Mouse (Mus musculus) c-Kit-positive CD71-positive TER-119-positive erythroid progenitor cells, embryonic 14.5 days (primary cell): ENCODE data around the gene Prss45.
A peak's percentile ranks its signal among the peaks of the same experiment; 100 is the strongest.
"Not testable (repeated sequence)": the region's sequence is repeated elsewhere in the genome, so short reads cannot be mapped to it uniquely, and the experiment has no call there.

Source experiments
- DNase-seq: peaks from one replicate; pipeline ENCODE4 v3.0.0-alpha.2; 2013; ENCODE audit warnings: low spot score

Prss45 gene

DNA sequence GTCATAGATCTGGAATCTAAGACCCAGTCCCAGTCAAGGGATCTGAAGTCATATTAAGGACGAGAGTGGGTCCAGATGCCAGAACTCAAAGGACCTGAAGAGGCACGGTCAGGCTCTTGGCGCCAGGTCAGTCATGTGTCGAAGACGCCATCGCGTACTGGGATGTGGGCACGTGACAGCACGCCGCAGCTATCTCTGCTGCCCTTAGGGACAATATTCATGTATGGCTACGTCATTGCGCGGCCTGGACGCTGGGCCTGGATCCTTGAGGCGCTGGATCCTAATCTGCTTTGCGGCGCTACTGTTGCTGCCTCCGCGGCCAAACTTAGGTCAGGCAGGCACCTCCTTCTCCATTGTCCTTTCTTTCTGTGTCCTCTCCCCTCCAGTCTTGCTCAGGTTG, at the start of gene Prss45:
Prss45 (plus strand) TSS at position 178 of the 400 bp plus-strand sequence.
- no peak for DNase-seq

- DNase-seq: no peak
Measured at GRCm38 (mm10) chr9:110788169-110788568, 46.2 kb upstream of the Prss45 start.

- no peak for DNase-seq
Measured at GRCm38 (mm10) chr9:110790462-110790861, 43.9 kb upstream of the Prss45 start.

GRCm38 (mm10) chr9:110797013-110797412, 37.4 kb upstream of the Prss45 start:
- DNase-seq: no peak

DNA sequence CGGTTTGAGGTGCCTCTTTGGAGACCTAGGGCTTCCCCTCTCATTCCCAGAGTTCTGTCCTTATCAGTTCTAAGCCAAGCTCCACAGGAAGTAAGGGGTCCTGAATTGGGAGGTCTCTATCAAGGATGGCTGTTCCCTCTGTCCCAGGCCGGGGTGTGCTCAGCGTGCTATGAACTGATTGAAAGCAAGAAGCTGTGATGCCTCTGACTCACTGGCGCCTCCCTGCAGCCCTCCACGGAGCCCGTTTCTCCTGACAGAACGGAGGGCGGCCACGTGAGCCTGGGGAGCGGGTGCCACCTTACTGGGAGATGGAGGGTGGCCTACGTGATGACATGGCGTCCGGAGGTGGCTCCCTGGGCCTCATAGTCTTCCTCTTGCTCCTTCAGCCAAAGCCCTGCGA, 36.5 kb upstream of the Prss45 start, which contains the start of gene Prss42:
Prss42 (plus strand) TSS at position 301 of the 400 bp plus-strand sequence.
- no peak for DNase-seq

GRCm38 (mm10) chr9:110800834-110801479, 33.4 kb upstream of the Prss45 start:
- DNase-seq: no peak

DNA sequence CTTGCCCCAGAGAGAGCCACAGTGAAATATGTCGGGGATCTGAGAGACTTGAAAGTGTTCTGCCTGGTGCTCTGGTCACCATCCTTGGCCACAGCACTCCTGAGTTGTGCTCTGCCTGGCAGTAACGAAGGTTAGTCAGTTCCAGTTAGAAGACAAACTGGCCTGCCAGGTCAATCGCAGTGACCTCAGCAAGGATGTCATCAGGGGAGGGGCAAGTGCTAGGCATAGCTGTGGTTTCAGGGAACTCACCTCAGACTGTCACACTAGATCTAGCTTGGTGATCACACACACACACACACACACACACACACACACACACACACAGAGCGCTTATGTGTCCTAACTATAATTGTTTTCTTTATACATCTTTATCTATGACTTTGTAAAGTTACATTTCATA, 31.1 kb upstream of the Prss45 start:
- no peak for DNase-seq

- no peak for DNase-seq
Measured at GRCm38 (mm10) chr9:110810051-110810450, 24.3 kb upstream of the Prss45 start.

GRCm38 (mm10) chr9:110813789-110814188, 20.6 kb upstream of the Prss45 start, which contains the start of gene Prss44:
Gene Prss44, plus strand, starts transcription at chr9:110813994.
- no peak for DNase-seq

DNA sequence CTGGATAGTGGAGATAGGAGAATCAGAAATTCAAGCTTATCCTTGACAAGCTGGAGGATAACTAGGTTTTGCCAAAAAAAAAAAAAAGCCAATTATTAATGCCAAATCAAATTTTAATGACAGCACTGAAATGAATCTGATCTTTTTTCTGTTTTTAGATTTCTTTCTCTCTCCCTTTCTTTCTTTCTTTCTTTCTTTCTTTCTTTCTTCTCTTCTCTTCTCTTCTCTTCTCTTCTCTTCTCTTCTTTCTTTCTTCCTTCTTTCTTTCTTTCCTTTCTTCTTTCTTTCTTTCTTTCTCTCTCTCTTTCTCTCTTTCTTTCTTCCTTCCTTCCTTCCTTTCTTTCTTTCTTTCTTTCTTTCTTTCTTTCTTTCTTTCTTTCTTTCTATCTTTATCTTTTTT, 13.8 kb upstream of the Prss45 start:
- not testable (repeated sequence) for DNase-seq

- DNase-seq: no peak
Measured at GRCm38 (mm10) chr9:110821436-110821835, 13.0 kb upstream of the Prss45 start.

GRCm38 (mm10) chr9:110825426-110825825, 9.0 kb upstream of the Prss45 start:
- DNase-seq: no peak

GRCm38 (mm10) chr9:110825832-110826231, 8.6 kb upstream of the Prss45 start:
- DNase-seq: no peak

DNA sequence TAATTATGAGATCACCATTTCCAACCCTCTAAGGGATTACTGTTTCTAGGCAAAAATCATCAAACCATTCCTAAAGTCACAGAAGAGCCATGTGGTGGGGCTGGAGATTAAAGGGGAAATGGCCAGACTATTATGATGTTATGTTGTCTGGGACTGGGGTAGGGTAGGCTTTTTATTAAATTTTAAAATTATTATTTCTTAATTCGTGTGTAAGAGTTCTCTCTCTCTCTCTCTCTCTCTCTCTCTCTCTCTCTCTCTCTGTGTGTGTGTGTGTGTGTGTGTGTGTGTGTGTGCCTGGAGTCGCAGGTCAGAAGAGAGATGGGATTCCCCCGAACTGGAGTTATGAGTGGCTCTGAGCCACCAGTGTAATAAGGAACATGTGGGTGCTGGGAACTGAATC, 8.0 kb upstream of the Prss45 start, which contains the start of gene Prss43:
Prss43 (plus strand) TSS at position 301 of the 400 bp plus-strand sequence.
- no peak for DNase-seq

- peak; percentile 10 for DNase-seq
Measured at GRCm38 (mm10) chr9:110833021-110833420, 1.4 kb upstream of the Prss45 start.

- DNase-seq: no peak
Measured at GRCm38 (mm10) chr9:110834961-110835360, 573 bp downstream of the Prss45 start.

DNA sequence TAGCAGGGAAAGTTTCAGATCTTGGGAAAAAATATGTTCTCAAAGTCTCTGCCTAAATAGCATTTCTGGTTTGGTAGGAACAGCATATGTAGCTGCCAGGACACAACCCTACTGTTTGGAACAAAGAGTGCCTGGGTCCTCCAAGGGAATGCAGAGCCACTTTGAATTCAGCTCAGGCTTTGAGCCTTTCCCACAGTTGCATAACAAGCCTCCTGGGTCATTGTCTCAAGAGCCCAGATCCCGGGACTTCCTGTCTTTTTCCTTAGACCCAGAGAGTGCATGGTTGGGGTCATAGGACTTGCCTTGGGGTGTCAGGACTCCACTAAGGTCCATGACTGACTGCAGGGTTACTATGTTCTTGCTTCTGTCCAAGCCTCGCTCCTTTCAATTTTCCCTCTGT, 1.7 kb downstream of the Prss45 start:
- DNase-seq: no peak

DNA sequence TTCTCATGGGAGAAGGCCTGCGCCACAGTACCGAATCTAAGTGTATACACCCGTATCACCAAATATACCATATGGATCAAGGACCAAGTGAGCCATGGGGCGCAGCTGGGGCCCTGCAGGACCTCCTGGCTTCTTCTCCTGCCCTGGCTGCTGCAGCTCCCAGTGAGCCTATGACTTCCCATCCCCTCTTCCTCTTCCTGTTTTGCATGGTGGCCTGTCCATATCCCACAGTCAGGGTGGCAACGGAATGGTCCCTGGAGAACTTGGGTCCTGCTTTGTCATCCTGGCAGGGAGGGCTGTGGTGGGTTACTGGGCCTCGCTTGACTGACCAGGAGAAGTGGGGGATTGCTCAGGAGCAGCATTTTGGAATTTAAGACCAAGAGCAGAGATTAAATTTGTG, 6.5 kb downstream of the Prss45 start:
- DNase-seq: no peak

GRCm38 (mm10) chr9:110841438-110841837, 7.0 kb downstream of the Prss45 start:
- no peak for DNase-seq

DNA sequence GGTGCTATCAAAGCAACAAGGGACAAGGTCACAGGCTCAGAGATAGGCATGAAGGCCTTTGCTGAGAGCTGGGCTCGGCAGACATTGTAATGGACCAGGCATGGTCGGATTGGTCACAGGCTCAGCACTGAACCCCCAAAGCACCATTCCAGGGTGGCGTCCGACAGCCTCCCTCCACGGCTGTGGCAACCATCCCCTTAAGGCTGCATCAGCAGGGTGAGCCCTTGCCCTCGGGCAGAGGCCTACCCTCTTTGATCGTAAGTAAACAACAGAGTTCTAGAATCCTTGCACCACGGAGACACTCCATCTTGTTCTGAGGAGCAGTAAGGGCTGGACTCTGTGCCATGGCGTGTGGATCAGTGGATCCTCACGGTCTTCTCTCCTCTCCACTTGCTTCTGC, 9.8 kb downstream of the Prss45 start, which contains the start of gene Prss46:
Prss46 (plus strand) TSS at position 301 of the 400 bp plus-strand sequence.
- no peak for DNase-seq

- no peak for DNase-seq
Measured at GRCm38 (mm10) chr9:110849162-110849561, 14.8 kb downstream of the Prss45 start.

- no peak for DNase-seq
Measured at GRCm38 (mm10) chr9:110855903-110856302, 21.5 kb downstream of the Prss45 start.

DNA sequence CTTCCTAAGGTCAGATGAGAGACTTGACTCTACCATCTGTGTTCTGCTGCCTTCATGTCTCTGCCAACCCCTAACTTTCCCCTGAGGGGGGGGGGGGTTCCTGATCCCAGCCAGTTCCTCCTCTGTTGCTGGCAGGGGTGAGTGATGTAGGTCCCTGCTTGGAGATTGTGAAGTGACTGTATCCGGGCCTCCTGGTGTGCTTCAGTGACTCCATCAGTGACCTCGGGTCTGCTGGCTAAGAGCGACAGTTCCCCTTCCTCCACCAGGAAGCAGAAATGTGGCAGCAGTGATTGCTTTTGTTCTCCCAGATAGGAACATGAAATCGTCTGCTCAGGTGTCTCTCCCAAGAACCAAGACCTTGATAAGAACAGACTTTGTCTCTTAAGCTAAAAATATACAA, 22.5 kb downstream of the Prss45 start:
- no peak for DNase-seq
